Mouse (Mus musculus) adrenal gland, adult (tissue): ENCODE data around the gene Zfp704.
A peak's percentile ranks its signal among the peaks of the same experiment; 100 is the strongest.

ENCODE experiments used
- DNase-seq, 2 experiments: peaks; one replicate each; pipeline ENCODE4 v3.0.0; 2022 to 2023; ENCODE audit warnings: low spot score in 1 of 2; ENCODE audit not compliant: inconsistent age in 2 of 2

The Zfp704 gene

GRCm38 (mm10) chr3:9432796-9433526 lies 176.9 kb downstream of the Zfp704 start:
- no peak for DNase-seq

GRCm38 (mm10) chr3:9432226-9432625 lies 177.7 kb downstream of the Zfp704 start:
- no peak for DNase-seq

- DNase-seq = no peak
Observed at GRCm38 (mm10) chr3:9429946-9430345, 179.9 kb downstream of the Zfp704 start.

- no peak for DNase-seq
Observed at GRCm38 (mm10) chr3:9427826-9428225, 182.1 kb downstream of the Zfp704 start.

DNA sequence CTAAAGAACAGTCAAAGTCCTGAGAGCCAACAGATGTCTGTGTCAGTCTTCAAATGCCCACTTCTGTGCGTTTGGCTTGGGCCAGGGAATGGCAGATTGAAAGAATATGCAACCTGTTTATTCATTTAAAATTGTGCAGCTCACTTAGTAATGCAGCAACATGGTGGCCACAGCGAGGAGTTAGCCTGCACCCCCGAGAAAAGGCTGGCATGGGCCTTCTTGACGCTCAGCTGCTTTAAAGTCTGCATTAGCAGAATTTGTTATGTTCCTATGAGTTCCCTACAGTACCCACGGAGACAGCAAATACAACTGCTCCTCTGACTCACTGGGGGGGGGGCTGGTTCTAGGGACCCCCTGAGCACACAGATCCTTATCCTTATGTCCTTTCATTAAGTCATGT lies 184.2 kb downstream of the Zfp704 start:
- no peak for DNase-seq

- DNase-seq = peak; percentile 55 to 82
Observed at GRCm38 (mm10) chr3:9424637-9425036, 185.2 kb downstream of the Zfp704 start.

- DNase-seq = peak in 1 of 2 experiments; percentile 51
Observed at GRCm38 (mm10) chr3:9423669-9424068, 186.2 kb downstream of the Zfp704 start.

- no peak for DNase-seq
Observed at GRCm38 (mm10) chr3:9408896-9409295, 201.0 kb downstream of the Zfp704 start.

DNA sequence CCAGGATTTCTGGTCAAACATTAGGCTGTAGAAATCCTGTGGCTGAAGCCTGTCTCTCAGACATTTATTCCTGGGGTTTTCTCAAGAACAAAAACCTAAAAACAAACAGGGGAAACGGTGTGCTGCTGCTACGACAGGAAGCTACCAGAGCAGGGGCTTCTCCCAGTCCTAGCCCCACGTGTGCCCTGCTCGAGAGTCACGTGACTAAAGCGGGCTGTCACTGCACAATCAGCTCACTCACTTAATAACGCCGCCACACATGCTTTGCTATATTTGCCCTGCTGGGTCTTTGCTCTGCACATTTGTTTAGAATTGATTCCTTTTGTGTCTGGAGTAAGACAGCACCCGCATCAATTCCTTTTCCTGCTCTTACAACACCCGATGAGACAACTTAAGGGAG lies 202.1 kb downstream of the Zfp704 start:
- no peak for DNase-seq

GRCm38 (mm10) chr3:9407119-9407546 lies 202.8 kb downstream of the Zfp704 start:
- DNase-seq = peak; percentile 48 to 75

DNA sequence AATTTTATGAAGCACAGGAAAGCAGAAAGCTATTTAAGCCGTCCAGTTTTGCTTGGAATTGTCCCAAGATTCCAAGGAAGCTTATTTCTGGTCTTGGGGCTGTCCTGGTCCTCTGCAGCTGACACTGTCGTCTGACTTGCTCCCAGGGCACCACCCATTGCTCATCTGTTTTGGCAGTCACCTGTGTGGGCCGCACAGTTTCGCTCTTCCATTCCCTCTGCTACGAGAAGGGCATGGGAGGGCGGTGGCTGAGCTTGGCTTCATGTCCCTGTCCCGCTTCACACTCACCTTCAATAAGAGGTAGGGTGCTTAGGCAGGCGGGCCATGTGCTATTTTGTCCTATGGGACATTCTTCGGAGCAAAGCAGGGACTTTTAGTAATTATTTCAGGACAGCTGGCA lies 204.5 kb downstream of the Zfp704 start:
- peak in 1 of 2 experiments; percentile 54 for DNase-seq

DNA sequence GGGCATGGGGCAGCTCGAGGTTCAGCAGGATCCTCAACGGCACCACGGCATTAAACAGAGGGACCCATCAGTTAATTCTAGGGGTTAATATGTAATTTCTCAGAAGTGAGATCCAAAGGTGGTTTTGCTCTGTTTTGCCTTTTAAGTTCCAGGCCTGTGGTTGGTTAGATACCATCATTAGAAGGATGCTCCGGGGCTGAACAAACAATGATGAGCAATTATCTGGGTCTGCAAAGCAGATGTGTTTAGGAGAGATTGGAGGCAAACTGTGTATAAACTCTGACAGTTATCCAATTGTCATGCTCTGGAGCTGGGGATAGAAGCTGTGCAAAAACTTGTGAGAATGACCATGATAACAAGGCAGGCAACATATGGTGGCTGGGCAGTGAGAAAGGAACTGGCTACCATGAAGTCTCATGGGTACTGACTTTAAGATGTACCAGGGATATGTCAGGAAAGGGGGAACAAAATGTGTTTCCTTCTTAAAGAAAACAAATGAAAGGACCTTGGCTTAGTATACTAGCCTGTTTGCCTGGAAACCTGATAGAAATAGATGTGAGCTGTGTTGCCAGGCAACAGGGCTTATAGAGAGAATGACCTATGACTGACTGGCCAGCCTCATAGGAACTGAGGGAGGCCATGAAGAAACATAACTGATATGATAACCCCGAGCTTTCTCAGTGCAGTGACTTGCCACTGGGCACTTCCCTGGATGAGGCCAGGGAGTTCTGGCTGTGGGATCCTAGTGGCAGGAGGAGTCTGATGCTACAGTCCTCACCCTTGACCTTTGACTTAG lies 206.4 kb downstream of the Zfp704 start:
- peak; percentile 11 to 56 for DNase-seq

DNA sequence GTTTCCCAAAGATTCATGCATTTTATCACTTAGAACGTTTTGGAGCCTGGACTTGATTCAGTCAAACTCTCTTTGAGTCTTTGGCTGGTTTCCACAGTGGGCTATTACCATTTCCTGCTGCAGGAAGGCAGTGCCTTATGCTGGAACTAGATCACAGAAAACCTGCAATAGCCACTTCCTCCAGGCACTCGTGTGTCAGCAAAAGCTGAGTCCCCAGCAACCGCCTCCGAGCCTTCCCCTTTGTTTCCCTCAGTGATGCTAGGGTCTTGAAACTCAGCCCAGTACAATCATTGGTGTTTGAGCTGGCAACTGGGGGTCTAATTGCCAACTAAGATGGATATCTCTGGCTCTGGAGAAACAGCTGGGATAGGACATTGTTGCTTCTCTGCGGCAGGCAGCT lies 207.0 kb downstream of the Zfp704 start:
- peak; percentile 50 to 75 for DNase-seq

DNA sequence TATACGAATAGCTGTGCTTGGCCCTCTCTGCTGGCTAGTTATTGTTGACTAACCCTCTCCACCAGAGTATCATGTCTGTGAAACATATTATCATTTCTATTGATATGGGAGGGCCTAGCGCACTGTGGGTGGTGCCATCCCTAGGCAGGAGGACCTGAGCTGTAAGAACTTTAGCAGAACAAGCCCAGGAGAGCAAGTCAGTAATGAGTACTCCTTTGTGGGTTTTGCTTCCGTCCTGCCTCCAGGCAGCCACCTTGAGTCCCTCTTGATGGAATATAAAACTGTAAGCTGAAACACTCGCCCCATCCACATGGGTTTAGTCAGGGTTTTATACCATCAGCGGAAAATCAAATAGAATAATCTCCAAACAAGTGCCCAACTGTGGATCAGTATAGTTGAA lies 207.5 kb downstream of the Zfp704 start:
- peak in 1 of 2 experiments; percentile 25 for DNase-seq

DNA sequence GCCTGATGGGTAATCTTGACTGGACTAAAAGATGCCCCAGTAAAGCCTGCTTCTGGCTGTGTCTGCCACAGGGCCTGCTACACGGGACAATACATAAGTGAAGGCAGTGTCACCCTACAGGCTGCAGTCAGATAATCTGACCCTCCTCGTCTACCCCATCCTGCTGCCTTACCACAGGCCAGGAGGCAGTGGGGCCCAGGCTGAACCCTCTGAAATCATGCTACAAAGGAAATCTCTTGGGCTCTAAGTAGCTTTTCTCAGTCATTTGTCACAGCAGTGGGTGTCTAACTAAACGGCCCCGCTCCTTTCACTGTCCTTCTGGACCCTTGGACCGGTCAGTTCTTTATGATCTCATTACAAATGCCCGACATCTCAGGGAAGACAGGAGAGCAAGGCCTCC lies 208.2 kb downstream of the Zfp704 start:
- DNase-seq = peak in 1 of 2 experiments; percentile 23

DNA sequence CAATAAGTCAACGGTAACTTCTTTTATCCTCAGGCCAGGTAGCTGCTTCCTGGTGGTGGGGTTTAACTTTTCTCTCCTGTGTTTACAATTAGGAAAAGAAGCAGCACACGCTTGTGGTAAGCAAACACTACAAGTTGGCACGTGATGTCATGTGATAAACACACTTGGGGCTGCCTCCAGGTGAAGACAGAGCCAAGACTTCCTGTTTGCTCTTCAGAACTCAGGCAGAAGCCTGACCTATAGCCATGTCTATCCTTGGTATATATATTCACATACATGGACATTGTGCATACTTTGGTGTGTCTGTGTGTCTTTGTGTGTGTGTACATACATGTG lies 209.0 kb downstream of the Zfp704 start:
- no peak for DNase-seq

GRCm38 (mm10) chr3:9400201-9400885 lies 209.5 kb downstream of the Zfp704 start:
- DNase-seq = peak; percentile 11 to 77

DNA sequence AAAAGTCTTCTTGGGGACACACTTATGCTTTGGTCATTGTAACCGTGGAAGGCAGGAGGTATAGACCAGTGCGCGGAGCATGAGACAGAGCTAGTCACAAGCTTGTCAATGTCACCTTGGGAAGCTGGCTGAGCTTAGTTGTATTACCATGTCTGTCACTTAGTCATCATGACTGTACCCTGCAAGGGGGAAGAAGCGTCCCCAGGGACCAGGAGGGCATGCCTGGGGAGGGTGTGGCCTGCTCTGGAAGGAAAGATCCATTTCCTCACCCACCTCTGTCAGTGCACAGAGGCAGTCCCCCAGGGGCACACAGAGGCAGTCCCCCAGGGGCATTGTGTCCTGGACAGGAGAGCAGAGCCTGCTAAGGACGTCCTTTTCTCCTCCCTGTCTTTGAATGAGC lies 211.6 kb downstream of the Zfp704 start:
- DNase-seq = peak in 1 of 2 experiments; percentile 62
